Mouse (Mus musculus): ENCODE data around the gene Map2k5. TPM values are rescaled to one million over a fixed set of nuclear protein-coding genes. Genes with fewer than 3 reads are reported as not detected.

Map2k5 gene
- total RNA-seq, 1 experiment from 2014 or later = 26.1 TPM

GRCm38 (mm10) chr9:63174001-63174721, 203.5 kb downstream of the Map2k5 start:
- no peak for ATAC-seq (replicated peaks in 1 of 2; ENCODE audit: insufficient read depth in 1 of 2, low FRiP score in 2 of 2, low TSS enrichment in 1 of 2, low read depth in 1 of 2, poor library complexity in 2 of 2, severe bottlenecking in 2 of 2)

GRCm38 (mm10) chr9:63171951-63172350, 205.8 kb downstream of the Map2k5 start:
- no peak for ATAC-seq (replicated peaks in 1 of 2; ENCODE audit: insufficient read depth in 1 of 2, low FRiP score in 2 of 2, low TSS enrichment in 1 of 2, low read depth in 1 of 2, poor library complexity in 2 of 2, severe bottlenecking in 2 of 2)

GRCm38 (mm10) chr9:63169127-63169526, 208.6 kb downstream of the Map2k5 start:
- no peak for ATAC-seq (replicated peaks in 1 of 2; ENCODE audit: insufficient read depth in 1 of 2, low FRiP score in 2 of 2, low TSS enrichment in 1 of 2, low read depth in 1 of 2, poor library complexity in 2 of 2, severe bottlenecking in 2 of 2)

- no peak for ATAC-seq (replicated peaks in 1 of 2; ENCODE audit: insufficient read depth in 1 of 2, low FRiP score in 2 of 2, low TSS enrichment in 1 of 2, low read depth in 1 of 2, poor library complexity in 2 of 2, severe bottlenecking in 2 of 2)
Measured at GRCm38 (mm10) chr9:63165070-63165469, 212.6 kb downstream of the Map2k5 start.

GRCm38 (mm10) chr9:63163756-63164155, 213.9 kb downstream of the Map2k5 start:
- ATAC-seq (replicated peaks in 1 of 2; ENCODE audit: insufficient read depth in 1 of 2, low FRiP score in 2 of 2, low TSS enrichment in 1 of 2, low read depth in 1 of 2, poor library complexity in 2 of 2, severe bottlenecking in 2 of 2) = no peak

- ATAC-seq (replicated peaks in 1 of 2; ENCODE audit: insufficient read depth in 1 of 2, low FRiP score in 2 of 2, low TSS enrichment in 1 of 2, low read depth in 1 of 2, poor library complexity in 2 of 2, severe bottlenecking in 2 of 2) = no peak
Measured at GRCm38 (mm10) chr9:63151949-63152348, 225.8 kb downstream of the Map2k5 start.

GRCm38 (mm10) chr9:63151072-63151870, 226.4 kb downstream of the Map2k5 start:
- peak; percentile 72 to 76; a peak in 3 of 4 replicates for ATAC-seq (replicated peaks in 1 of 2; ENCODE audit: insufficient read depth in 1 of 2, low FRiP score in 2 of 2, low TSS enrichment in 1 of 2, low read depth in 1 of 2, poor library complexity in 2 of 2, severe bottlenecking in 2 of 2)

GRCm38 (mm10) chr9:63150086-63150800, 227.5 kb downstream of the Map2k5 start:
- ATAC-seq (replicated peaks in 1 of 2; ENCODE audit: insufficient read depth in 1 of 2, low FRiP score in 2 of 2, low TSS enrichment in 1 of 2, low read depth in 1 of 2, poor library complexity in 2 of 2, severe bottlenecking in 2 of 2) = no peak

GRCm38 (mm10) chr9:63149372-63149766, 228.3 kb downstream of the Map2k5 start:
- ATAC-seq (replicated peaks in 1 of 2; ENCODE audit: insufficient read depth in 1 of 2, low FRiP score in 2 of 2, low TSS enrichment in 1 of 2, low read depth in 1 of 2, poor library complexity in 2 of 2, severe bottlenecking in 2 of 2) = no peak

- ATAC-seq (replicated peaks in 1 of 2; ENCODE audit: insufficient read depth in 1 of 2, low FRiP score in 2 of 2, low TSS enrichment in 1 of 2, low read depth in 1 of 2, poor library complexity in 2 of 2, severe bottlenecking in 2 of 2) = no peak
Measured at GRCm38 (mm10) chr9:63148410-63149371, 229.0 kb downstream of the Map2k5 start, which contains the start of gene Skor1. Gene Skor1 (minus strand): TSS chr9:63148961.

GRCm38 (mm10) chr9:63147786-63148409, 229.8 kb downstream of the Map2k5 start:
- ATAC-seq (replicated peaks in 1 of 2; ENCODE audit: insufficient read depth in 1 of 2, low FRiP score in 2 of 2, low TSS enrichment in 1 of 2, low read depth in 1 of 2, poor library complexity in 2 of 2, severe bottlenecking in 2 of 2) = no peak

- no peak for ATAC-seq (replicated peaks in 1 of 2; ENCODE audit: insufficient read depth in 1 of 2, low FRiP score in 2 of 2, low TSS enrichment in 1 of 2, low read depth in 1 of 2, poor library complexity in 2 of 2, severe bottlenecking in 2 of 2)
Measured at GRCm38 (mm10) chr9:63147296-63147695, 230.4 kb downstream of the Map2k5 start.

- ATAC-seq (replicated peaks in 1 of 2; ENCODE audit: insufficient read depth in 1 of 2, low FRiP score in 2 of 2, low TSS enrichment in 1 of 2, low read depth in 1 of 2, poor library complexity in 2 of 2, severe bottlenecking in 2 of 2) = no peak
Measured at GRCm38 (mm10) chr9:63146856-63147274, 230.8 kb downstream of the Map2k5 start.

GRCm38 (mm10) chr9:63146126-63146855, 231.4 kb downstream of the Map2k5 start:
- no peak for ATAC-seq (replicated peaks in 1 of 2; ENCODE audit: insufficient read depth in 1 of 2, low FRiP score in 2 of 2, low TSS enrichment in 1 of 2, low read depth in 1 of 2, poor library complexity in 2 of 2, severe bottlenecking in 2 of 2)

GRCm38 (mm10) chr9:63145249-63146125, 232.2 kb downstream of the Map2k5 start:
- no peak; a peak in 1 of 4 replicates for ATAC-seq (replicated peaks in 1 of 2; ENCODE audit: insufficient read depth in 1 of 2, low FRiP score in 2 of 2, low TSS enrichment in 1 of 2, low read depth in 1 of 2, poor library complexity in 2 of 2, severe bottlenecking in 2 of 2)

Data from hematopoietic stem cell, adult 5-6 weeks (primary cell).